Mouse (Mus musculus) thymus, adult 2 months (tissue): ENCODE measurements around the gene Cnfn.

Experiments used
- CTCF ChIP-seq: fragments of 200-500 bp; IDR thresholded peaks from 2 replicates; pipeline ENCODE4 v1.5.1; 2012; ENCODE audit warnings: mild to moderate bottlenecking, control low read depth, low read length, moderate library complexity, borderline replicate concordance; ENCODE audit not compliant: control insufficient read depth, poor library complexity, insufficient read depth; ENCODE audit errors: extremely low read depth
- POLR2A ChIP-seq: fragments of 200-500 bp; IDR thresholded peaks from 2 replicates; pipeline ENCODE4 v1.6.1; 2012; ENCODE audit warnings: mild to moderate bottlenecking, low read length, control low read depth, moderate library complexity; ENCODE audit not compliant: control insufficient read depth, poor library complexity, insufficient read depth; ENCODE audit errors: extremely low read depth

DNA sequence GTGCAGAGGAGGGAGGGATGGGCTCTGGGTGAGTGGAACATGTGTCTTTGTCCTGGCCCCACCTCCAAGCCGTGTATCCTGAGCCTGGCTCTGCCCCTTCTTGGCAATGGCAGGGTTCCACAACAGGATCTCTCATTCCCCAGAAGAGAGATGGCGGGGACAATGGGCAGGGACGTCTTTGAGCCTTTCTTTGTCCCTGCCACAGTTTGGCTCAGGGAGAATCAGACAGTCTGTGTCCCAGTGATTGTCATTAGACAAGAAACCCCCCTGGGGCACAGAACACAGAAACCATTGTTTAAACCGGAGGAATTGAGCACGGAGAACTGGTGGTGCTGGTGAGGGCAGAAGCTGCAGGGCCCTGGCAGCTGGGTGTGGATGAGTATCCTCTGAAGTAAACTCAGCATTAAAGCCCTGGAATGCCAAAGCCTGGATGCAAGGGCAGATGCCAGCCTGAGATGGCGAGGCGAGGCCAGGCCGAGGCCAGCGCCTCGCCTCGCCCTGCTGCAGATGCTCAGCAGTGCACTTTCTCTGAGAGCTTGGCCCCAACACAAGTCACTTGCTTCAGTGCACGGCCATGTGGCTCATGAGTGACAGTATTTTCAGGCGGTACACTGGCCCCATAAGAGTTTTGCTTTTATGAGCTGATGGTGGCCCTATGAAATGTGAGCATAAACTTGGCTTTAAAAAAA is 3.4 kb downstream of the Cnfn start:
- TF ChIP-seq CTCF (no peak), POLR2A (no peak)
